Mouse (Mus musculus): ENCODE results near the gene Nckap5. TPM values are rescaled to one million over a fixed set of nuclear protein-coding genes. Genes with fewer than 3 reads are reported as not detected.

The Nckap5 gene
- polyA plus RNA-seq, 1 experiment from 2014 or later = 22.1 TPM

DNA sequence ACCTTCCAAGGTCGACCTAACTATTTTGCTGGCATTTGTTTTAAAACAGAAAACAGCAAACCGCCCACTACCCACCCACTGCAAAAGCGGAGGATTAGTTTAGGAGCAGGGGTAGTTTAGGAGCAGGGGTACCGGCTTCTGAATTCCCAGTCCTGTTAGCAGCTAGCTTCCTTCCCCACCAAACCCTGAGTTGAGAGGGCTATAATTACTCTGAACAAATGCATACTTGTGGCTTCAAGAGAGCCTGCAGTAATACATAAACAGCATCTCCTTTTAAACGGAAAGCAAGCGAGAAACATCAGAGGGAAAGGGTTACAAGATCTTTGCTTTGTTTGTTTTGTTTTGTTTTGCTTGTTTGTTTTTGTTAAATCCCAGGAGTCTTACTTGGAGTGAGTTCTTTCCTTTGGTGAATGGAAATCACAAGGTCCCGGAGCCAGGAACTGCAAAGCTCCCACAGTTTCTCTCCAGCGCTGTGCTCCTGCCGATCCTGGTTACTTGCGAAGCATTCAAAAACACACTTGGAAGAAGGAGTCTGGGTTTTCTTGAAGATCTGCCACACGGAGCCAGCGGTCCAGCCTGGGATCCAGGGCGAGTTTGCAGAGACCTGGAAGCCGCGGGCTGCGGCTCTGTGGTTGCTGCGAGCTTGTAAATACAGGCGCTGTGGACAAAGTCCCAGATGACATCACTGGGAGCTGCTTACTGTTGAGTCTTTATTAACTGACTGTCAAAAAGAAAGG lies 92.9 kb downstream of the Nckap5 start:
- H3K27ac ChIP-seq = peak overlapping the region; percentile 66

DNA sequence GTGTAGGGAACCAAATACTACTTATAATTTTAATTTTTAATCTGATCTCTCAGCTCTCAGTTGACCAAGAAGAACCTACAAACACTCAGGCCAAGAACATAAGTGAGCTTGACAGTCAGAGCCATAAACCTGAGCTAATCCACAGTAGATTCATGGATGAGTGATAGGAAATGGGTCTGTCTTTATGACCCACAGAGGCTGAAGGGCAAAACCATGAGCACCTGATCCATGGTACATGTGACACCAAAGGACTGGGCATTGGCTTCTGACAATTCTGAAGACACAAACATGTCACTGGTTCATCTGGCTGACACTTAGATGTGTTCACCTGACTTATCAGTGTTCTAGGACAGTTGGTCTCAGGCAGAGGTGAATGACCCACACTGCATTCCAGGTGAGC lies 98.9 kb downstream of the Nckap5 start:
- peaks cover 31% of the 10 kb centered on the region for H3K4me1 ChIP-seq
- no peak overlapping the region for H3K4me3 ChIP-seq
- H3K9me3 ChIP-seq (replicated peaks) = no peaks in the 10 kb centered on the region
- no peak overlapping the region for H3K9ac ChIP-seq
- no peak for ATAC-seq
- H3K27ac ChIP-seq = no peak overlapping the region
- H3K27me3 ChIP-seq = no peaks in the 10 kb centered on the region
- no peaks in the 10 kb centered on the region for H3K36me3 ChIP-seq (ENCODE audit: poor library complexity, severe bottlenecking)
- no peak overlapping the region for H3K4me2 ChIP-seq

More for the DNA sequence above, 92.9 kb downstream of the Nckap5 start:
- Histone ChIP-seq H3K4me3 (peak overlapping the region; percentile 43), H3K36me3 (ENCODE audit: poor library complexity, severe bottlenecking) (no peaks in the 10 kb centered on the region), H3K4me2 (peak overlapping the region; percentile 65), H3K9ac (peak overlapping the region; percentile 65), H3K4me1 (peaks cover 39% of the 10 kb centered on the region), H3K9me3 (replicated peaks) (no peaks in the 10 kb centered on the region), H3K27me3 (no peaks in the 10 kb centered on the region)
- 5% methylated on average over 18 of the region's 18 CpGs for WGBS
- peak; percentile 73 for ATAC-seq

DNA sequence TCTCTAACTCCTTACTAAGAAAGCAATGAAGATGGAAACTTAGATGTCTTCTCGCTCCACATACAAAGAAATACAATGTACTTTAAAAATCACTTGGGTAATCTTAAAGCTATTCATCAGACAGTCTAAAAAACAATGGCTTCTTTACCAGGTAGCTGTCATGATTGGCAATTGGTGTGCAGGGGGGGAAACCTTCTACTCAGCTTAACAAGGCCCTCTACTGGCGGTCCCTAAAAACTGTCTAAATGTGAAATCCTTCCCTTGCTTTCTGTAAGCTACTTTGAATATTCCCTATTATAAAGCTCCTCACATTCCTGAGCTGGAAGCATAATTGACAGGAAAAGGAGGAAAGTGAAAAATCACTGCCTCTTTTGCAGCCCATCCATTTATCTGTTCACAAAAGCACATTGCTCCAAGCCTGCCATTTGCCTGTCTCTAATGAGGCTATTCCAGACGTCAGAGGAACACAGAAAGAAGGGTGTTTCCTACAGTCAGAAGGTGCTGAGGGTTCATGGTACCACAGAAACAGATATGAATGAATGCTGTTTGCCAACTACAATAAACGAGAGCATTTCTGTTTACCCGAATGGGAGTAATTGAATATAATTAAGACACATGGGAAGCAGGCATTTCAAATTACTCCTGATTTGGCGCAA lies 104.1 kb downstream of the Nckap5 start:
- Histone ChIP-seq H3K4me1 (peaks cover 31% of the 10 kb centered on the region), H3K36me3 (ENCODE audit: poor library complexity, severe bottlenecking) (no peaks in the 10 kb centered on the region), H3K9ac (no peak overlapping the region), H3K27me3 (no peaks in the 10 kb centered on the region), H3K4me2 (no peak overlapping the region), H3K9me3 (replicated peaks) (no peaks in the 10 kb centered on the region), H3K4me3 (no peak overlapping the region), H3K27ac (no peak overlapping the region)
- WGBS = 28% methylated on average over 6 of the region's 6 CpGs
- ATAC-seq = peak; percentile 69

DNA sequence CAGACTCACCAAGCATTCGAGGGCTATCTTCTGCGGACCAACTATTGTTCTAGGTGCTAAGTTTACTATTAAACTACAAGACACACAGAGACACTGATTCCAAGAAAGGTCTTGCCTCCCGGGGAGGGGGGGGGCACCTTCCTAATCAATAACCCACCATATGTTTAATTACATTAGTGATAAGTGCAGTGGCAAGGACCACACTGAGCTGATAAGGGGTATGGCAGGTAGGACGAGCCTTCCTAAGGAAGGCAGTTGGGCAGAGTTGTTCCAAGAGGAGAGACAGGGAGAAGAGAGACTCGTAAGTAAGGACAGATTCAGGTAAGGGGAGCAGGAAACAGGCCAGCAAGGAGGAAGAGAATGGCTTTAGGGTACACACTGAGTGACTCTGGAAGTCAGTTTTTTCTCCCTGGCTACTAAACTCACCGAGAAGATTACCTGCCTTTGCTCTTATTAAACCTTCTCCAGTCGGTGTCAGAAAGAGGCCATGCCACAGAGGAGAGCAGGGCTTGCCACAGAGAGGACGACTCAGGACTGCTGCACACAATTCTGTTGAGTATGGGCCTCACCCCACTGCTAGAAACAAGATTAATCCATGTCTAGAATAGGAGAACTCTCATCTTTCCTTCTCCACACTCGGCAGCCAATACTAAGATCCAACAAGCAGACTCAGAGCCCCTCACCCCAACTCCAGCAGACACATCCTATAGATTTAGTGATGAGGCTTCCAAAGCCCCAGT lies 104.8 kb downstream of the Nckap5 start:
- H3K27ac ChIP-seq = no peak overlapping the region; the same call in 1 of the 2 replicates
- no peaks in the 10 kb centered on the region for H3K9me3 ChIP-seq (replicated peaks)
- no peaks in the 10 kb centered on the region for H3K36me3 ChIP-seq (ENCODE audit: poor library complexity, severe bottlenecking)
- H3K27me3 ChIP-seq = no peaks in the 10 kb centered on the region
- H3K9ac ChIP-seq = no peak overlapping the region
- H3K4me1 ChIP-seq = peaks cover 31% of the 10 kb centered on the region
- no peak overlapping the region for H3K4me3 ChIP-seq
- 76% methylated on average over 9 of the region's 9 CpGs for WGBS
- no peak overlapping the region for H3K4me2 ChIP-seq
- ATAC-seq = no peak; the same call in 1 of the 2 replicates

DNA sequence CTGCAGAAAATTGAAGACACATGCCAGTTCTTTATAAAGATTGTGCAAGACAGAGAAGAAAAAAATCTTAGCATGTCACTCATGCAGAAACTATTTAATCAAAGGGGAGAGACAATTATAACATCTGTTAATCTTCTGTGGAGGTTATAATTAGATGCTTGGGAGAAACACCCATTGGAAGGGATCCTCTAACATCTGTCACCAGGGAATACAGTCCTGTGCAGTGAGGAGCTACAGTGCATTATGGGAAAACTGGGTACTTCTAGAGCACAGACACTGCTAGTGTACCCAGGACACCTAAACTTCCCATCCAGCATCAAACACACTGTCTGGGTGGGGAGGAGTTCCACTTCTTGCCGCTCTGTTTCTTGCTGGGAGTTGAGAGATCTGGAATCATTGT lies 108.7 kb downstream of the Nckap5 start:
- Histone ChIP-seq H3K4me2 (no peak overlapping the region), H3K27me3 (no peaks in the 10 kb centered on the region), H3K9ac (no peak overlapping the region), H3K9me3 (replicated peaks) (no peaks in the 10 kb centered on the region), H3K27ac (no peak overlapping the region), H3K4me3 (no peak overlapping the region), H3K4me1 (peaks cover 17% of the 10 kb centered on the region), H3K36me3 (ENCODE audit: poor library complexity, severe bottlenecking) (no peaks in the 10 kb centered on the region)
- WGBS = 95% methylated on average over 1 of the region's 1 CpGs
- peak; percentile 73 for ATAC-seq

DNA sequence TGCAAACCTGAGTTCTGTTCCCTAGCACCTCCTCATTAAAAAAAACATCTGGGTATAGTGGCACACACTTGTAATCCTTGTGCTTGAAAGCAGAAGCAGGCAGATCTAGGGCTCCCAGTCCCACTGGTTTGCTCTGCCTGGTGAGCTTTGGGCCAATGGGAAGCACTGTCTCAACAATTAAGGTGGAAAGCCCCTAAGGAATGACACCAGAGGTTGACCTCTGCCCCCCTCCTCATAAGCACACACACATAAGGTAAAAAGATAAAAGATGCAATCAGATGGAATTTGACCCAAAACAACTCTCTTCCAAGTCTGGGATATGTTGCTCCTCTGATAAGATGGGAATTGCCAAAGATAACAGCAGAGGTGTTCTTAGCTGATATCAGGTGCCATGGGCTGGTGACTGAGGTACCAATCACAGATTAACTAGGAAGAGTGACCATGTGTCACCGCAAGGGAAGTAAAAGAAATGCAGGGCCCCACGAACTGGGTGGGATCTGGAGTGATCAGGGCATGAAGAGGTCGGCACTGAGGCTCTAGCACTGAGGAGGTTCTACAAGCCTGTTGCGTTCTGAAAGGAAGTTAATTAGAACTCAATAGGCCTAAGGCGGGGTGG lies 110.8 kb downstream of the Nckap5 start:
- no peak for ATAC-seq
- 70% methylated on average over 5 of the region's 5 CpGs for WGBS
- no peak overlapping the region for H3K27ac ChIP-seq
- H3K9ac ChIP-seq = no peak overlapping the region
- H3K4me3 ChIP-seq = no peak overlapping the region
- H3K4me2 ChIP-seq = no peak overlapping the region
- no peaks in the 10 kb centered on the region for H3K4me1 ChIP-seq
- no peaks in the 10 kb centered on the region for H3K9me3 ChIP-seq (replicated peaks)
- H3K36me3 ChIP-seq (ENCODE audit: poor library complexity, severe bottlenecking) = peaks cover 4% of the 10 kb centered on the region; the same call in 1 of the 2 replicates
- H3K27me3 ChIP-seq = no peaks in the 10 kb centered on the region

DNA sequence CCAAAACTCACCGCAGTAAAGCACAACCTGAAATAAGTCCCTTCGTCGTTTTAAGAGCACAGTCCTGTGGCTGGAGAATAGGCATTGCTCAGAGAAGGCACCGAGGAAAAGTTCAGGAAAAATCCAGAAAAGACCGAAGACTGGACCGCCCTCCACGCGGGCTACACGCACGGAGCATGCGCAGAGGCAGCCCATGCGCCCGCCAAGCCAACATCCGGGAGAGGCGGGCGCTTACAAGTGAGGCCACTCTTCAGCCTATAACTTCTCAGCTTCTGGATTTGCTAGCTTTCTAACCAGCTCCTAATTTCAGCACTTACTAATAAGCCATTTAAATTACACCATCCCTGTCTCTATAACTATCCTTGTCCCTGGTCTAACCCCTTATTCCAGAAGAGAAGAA lies 124.0 kb downstream of the Nckap5 start:
- H3K4me1 ChIP-seq = no peaks in the 10 kb centered on the region
- no peak overlapping the region for H3K4me3 ChIP-seq
- no peak overlapping the region for H3K27ac ChIP-seq
- no peaks in the 10 kb centered on the region for H3K27me3 ChIP-seq
- no peaks in the 10 kb centered on the region for H3K36me3 ChIP-seq (ENCODE audit: poor library complexity, severe bottlenecking)
- WGBS = 96% methylated on average over 16 of the region's 16 CpGs
- H3K9ac ChIP-seq = no peak overlapping the region
- no peaks in the 10 kb centered on the region for H3K9me3 ChIP-seq (replicated peaks)
- H3K4me2 ChIP-seq = no peak overlapping the region
- no peak for ATAC-seq

DNA sequence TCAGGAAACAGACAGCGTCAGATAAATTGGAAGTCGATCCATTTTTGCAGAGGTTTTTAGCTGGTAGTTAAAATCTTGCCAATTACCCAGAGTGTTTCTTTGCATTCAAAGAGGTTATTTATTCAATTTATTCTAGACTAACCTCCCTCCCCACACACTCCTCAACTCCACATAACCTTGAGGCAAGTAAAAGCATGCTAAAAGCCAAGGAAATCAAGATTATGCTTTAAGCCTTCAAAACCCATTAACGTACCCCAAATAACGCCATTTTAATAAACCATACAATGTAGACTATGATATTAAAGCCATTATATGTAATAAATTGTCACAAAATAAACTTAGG lies 129.7 kb downstream of the Nckap5 start:
- WGBS = 62% methylated on average over 4 of the region's 4 CpGs
- H3K27ac ChIP-seq = peak overlapping the region; percentile 66
- no peak overlapping the region for H3K4me3 ChIP-seq
- H3K27me3 ChIP-seq = no peaks in the 10 kb centered on the region
- ATAC-seq = peak; percentile 56
- no peaks in the 10 kb centered on the region for H3K9me3 ChIP-seq (replicated peaks)
- peak overlapping the region; percentile 26 for H3K4me2 ChIP-seq
- H3K9ac ChIP-seq = no peak overlapping the region
- H3K36me3 ChIP-seq (ENCODE audit: poor library complexity, severe bottlenecking) = no peaks in the 10 kb centered on the region
- peaks cover 12% of the 10 kb centered on the region; the same call in 1 of the 2 replicates for H3K4me1 ChIP-seq

DNA sequence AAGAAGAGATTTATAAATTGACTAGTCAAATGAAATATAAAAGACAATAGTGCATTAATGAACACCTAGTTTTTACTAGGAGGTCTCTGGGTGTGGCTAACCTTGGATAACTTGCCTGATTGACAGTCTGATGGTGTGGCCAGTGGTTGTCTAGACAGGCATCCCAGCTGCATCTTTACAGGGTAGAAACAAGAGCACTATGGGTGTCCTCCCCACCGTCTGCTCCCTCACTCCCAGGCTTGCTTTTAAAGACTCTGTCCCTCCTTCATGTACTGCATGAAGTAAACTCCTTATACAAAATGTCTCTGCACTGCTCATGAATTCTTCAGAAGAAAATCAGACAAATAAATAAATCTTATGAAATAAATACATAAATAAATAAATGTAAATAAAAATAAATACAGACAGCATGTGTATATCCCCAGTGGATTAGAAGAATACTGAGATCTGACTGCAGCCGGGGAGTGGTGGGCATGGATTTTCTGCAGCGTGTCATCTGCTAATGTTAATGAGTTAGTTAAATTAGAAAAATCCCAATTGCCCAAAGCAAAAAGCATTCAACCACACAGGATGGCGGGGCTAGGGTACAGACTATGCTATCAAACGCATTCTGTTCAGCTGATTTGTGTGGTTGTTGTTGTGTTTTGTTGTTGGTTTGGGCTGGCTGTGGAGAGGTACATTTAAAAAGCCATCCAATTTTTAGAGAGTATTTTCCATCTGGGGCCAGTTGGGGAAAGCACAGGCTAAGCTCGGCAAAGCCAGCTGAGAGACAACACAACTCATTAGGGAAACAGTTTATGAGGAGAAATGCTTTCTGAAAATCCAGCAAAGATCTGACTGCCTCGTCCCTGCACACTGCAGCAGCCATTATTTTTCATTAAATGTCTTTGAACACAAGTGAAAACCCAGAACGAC lies 130.3 kb downstream of the Nckap5 start:
- H3K4me1 ChIP-seq = peaks cover 12% of the 10 kb centered on the region; the same call in 1 of the 2 replicates
- no peak overlapping the region for H3K4me3 ChIP-seq
- H3K27ac ChIP-seq = peak overlapping the region; percentile 66
- H3K27me3 ChIP-seq = no peaks in the 10 kb centered on the region
- H3K9me3 ChIP-seq (replicated peaks) = no peaks in the 10 kb centered on the region
- peak overlapping the region; percentile 26 for H3K4me2 ChIP-seq
- WGBS = 23% methylated on average over 8 of the region's 8 CpGs
- H3K9ac ChIP-seq = no peak overlapping the region
- ATAC-seq = peak; percentile 65
- H3K36me3 ChIP-seq (ENCODE audit: poor library complexity, severe bottlenecking) = no peaks in the 10 kb centered on the region

DNA sequence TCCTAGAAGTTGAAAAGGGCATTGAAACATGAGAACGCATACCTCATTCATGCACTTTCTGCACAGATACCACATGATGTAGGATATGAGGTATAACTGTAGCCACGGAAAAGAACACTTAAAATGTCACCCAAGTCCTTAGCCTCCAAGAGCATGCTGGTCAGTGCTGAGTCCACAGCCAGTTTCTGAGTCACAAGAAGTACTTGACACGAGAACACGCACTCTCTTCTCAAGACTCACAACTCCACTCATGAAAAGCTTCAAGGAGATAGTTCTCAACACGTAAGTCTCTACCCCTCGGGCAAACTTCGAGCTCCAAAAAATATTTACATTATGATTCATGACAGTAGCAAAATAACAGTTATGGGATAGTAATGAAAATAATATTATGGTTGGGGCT lies 137.0 kb downstream of the Nckap5 start:
- no peaks in the 10 kb centered on the region for H3K27me3 ChIP-seq
- H3K4me2 ChIP-seq = no peak overlapping the region
- H3K4me3 ChIP-seq = no peak overlapping the region
- H3K9ac ChIP-seq = no peak overlapping the region
- no peaks in the 10 kb centered on the region for H3K9me3 ChIP-seq (replicated peaks)
- no peak overlapping the region for H3K27ac ChIP-seq
- no peaks in the 10 kb centered on the region for H3K36me3 ChIP-seq (ENCODE audit: poor library complexity, severe bottlenecking)
- WGBS = 94% methylated on average over 7 of the region's 7 CpGs
- ATAC-seq = no peak
- H3K4me1 ChIP-seq = peaks cover 5% of the 10 kb centered on the region; the same call in 1 of the 2 replicates

DNA sequence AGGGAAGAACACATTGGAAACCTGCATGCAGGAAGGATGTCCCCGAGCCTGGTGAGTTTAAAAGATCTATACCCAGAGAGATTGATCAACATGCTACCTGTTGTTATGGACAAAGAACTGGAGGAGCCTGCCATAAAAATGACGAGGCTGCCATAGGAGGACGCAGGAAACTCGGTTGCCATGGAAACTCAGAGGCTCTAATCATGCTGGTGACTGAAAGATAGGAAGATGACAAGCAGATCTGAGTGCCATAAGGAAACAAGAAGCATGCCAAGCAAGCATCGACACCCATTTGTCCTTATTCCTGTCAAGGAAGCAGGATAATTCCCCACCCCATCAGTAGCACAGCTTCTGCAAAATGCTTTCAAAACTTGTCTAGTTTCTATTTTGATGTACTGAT lies 142.0 kb downstream of the Nckap5 start:
- Histone ChIP-seq H3K27me3 (no peaks in the 10 kb centered on the region), H3K9me3 (replicated peaks) (no peaks in the 10 kb centered on the region), H3K9ac (no peak overlapping the region), H3K4me3 (no peak overlapping the region), H3K4me2 (no peak overlapping the region), H3K36me3 (ENCODE audit: poor library complexity, severe bottlenecking) (no peaks in the 10 kb centered on the region), H3K4me1 (peaks cover 43% of the 10 kb centered on the region), H3K27ac (peak overlapping the region; percentile 45)
- WGBS = 58% methylated on average over 5 of the region's 5 CpGs
- no peak for ATAC-seq

Data from forebrain, embryonic 13.5 days (tissue).